Mouse (Mus musculus) bone marrow, adult 2 months (tissue): Measurements from ENCODE around the gene Znhit6.

Experiments
- CTCF ChIP-seq: fragments of 200-500 bp; IDR thresholded peaks from 2 replicates; pipeline ENCODE4 v1.5.1; 2011; ENCODE audit warnings: low read length, control low read depth; ENCODE audit not compliant: control insufficient read depth, insufficient read depth
- POLR2A ChIP-seq: fragments of 200-500 bp; IDR thresholded peaks from 2 replicates; pipeline ENCODE4 v1.6.1; 2011; ENCODE audit warnings: low read depth, mild to moderate bottlenecking, control low read depth, low read length, borderline replicate concordance; ENCODE audit not compliant: control insufficient read depth

DNA sequence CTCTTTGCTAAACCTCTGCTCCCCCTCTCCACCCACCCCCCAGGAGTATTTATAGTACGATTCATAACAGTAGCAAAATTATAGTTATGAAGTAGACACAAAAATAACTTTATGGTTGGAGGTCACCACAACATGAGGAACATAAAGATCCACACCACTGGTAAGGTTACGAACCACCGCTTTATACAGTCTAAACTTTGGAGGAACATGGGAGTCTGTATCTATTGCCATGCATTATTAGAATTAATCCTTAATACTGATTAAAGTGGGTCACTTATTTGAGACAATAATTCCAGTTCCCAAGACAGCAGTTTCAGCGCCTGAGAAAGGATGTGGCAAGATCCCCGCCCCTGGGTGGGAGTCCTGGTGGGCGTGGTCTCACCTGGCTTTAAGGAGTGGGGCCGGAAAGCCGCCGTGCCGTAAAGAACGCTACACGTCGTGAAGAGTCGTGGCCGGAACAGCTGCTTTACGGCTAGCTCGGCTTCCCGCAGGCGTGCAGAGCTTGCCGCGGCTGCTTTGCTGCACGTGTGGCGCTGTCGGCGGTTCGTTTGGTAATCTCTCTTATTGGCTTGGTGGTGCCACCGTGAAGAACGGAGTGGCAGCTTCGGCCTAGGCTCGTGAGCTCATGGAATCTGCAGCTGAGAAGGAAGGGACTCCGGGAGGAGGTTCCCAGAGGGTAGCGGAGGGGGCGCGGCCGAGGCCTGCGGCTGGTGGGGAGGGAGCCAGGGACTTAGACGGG is at the start of gene Znhit6:
- TF ChIP-seq POLR2A (no peak), CTCF (no peak)
